Mouse (Mus musculus): ENCODE data around the gene Zc3hc1. TPM values are rescaled to one million over a fixed set of nuclear protein-coding genes. Genes with fewer than 3 reads are reported as not detected.

Zc3hc1 gene
- polyA plus RNA-seq, 1 experiment from 2014 or later, result 83.7 TPM

GRCm38 (mm10) chr6:30359762-30360509, 30.9 kb downstream of the Zc3hc1 start:
- H3K36me3 ChIP-seq, result peaks cover 25% of the 10 kb centered on the region
- H3K27me3 ChIP-seq (ENCODE audit: low read depth, poor library complexity, severe bottlenecking), result no peaks in the 10 kb centered on the region
- H3K9me3 ChIP-seq (replicated peaks), result no peaks in the 10 kb centered on the region
- H3K4me1 ChIP-seq, result 0 out of 2 replicates have a peak, but pooled peaks cover 3% of the 10 kb centered on the region
- 78% methylated on average over 12 of the region's 12 CpGs for WGBS
- DNase-seq (ENCODE audit: low spot score), result no peak
- no peak overlapping the region for H3K27ac ChIP-seq (replicated peaks)
- no peak overlapping the region for H3K4me3 ChIP-seq

DNA sequence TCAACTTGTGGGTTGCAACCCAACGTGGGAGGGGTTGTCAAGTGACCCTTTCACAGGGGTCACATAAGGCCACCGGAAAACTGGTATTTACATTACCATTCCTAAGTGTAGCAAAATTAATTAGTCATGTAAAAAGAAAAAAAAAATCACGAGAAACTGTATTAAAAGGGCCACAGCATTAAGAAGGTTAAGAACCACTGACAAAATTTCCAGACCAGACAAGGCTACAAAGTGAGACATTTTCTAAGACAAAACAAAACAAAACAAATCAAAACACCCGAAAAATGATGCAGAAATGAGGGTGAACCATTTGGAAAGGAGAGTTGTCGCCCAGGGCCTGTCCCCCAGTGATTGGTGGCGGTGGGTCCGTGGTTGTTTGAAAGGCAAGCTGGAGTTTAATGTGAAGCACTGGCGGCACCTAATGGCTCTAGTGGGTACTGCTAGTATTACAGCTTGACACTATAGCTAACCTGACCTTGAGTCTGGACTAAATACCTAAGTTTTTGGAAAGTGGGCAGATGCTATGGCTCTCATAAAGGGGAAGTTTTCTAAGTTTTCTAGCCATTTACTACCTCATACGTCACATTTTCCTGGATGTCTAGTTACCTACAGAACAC, 33.2 kb downstream of the Zc3hc1 start:
- Histone ChIP-seq H3K36me3 (peaks cover 5% of the 10 kb centered on the region; the same call in 1 of the 2 replicates), H3K27ac (replicated peaks) (no peak overlapping the region), H3K4me1 (0 out of 2 replicates have a peak, but pooled peaks cover 3% of the 10 kb centered on the region), H3K27me3 (ENCODE audit: low read depth, poor library complexity, severe bottlenecking) (no peaks in the 10 kb centered on the region), H3K4me3 (no peak overlapping the region), H3K9me3 (replicated peaks) (no peaks in the 10 kb centered on the region)
- DNase-seq (ENCODE audit: low spot score), result peak; percentile 79
- 24% methylated on average over 9 of the region's 9 CpGs for WGBS

DNA sequence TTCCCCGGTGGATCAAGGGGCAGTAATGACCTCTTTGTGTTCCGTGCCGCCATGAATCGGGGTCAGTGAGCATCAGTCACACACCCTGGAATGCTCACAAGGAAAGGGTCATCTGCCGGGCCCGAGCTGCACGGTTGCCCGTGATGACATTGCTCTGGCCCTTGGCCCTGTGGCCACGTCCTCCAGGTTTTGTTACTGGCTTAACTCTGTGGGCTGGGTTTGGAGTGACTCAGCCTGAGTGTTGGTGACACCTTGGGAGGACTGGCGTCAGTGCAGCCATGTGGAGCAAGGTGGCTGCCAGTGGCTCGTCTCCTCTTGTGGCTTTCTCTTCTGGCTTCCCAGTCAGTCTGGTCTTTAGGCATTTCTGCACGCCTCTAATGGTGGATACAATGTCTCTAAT, 34.1 kb downstream of the Zc3hc1 start:
- Histone ChIP-seq H3K36me3 (peaks cover under 1% of the 10 kb centered on the region; the same call in 1 of the 2 replicates), H3K27ac (replicated peaks) (no peak overlapping the region)
- 87% methylated on average over 12 of the region's 12 CpGs for WGBS

GRCm38 (mm10) chr6:30356161-30356560, 34.7 kb downstream of the Zc3hc1 start:
- Histone ChIP-seq H3K4me1 (0 out of 2 replicates have a peak, but pooled peaks cover 3% of the 10 kb centered on the region), H3K9me3 (replicated peaks) (no peaks in the 10 kb centered on the region), H3K36me3 (no peaks in the 10 kb centered on the region), H3K27me3 (ENCODE audit: low read depth, poor library complexity, severe bottlenecking) (no peaks in the 10 kb centered on the region), H3K4me3 (no peak overlapping the region), H3K27ac (replicated peaks) (no peak overlapping the region)
- 86% methylated on average over 5 of the region's 5 CpGs for WGBS
- no peak for DNase-seq (ENCODE audit: low spot score)

More for the DNA sequence above, 34.1 kb downstream of the Zc3hc1 start:
- H3K4me1 ChIP-seq, result 0 out of 2 replicates have a peak, but pooled peaks cover 3% of the 10 kb centered on the region
- H3K27me3 ChIP-seq (ENCODE audit: low read depth, poor library complexity, severe bottlenecking), result no peaks in the 10 kb centered on the region
- no peak overlapping the region for H3K4me3 ChIP-seq
- DNase-seq (ENCODE audit: low spot score), result no peak
- no peaks in the 10 kb centered on the region for H3K9me3 ChIP-seq (replicated peaks)

DNA sequence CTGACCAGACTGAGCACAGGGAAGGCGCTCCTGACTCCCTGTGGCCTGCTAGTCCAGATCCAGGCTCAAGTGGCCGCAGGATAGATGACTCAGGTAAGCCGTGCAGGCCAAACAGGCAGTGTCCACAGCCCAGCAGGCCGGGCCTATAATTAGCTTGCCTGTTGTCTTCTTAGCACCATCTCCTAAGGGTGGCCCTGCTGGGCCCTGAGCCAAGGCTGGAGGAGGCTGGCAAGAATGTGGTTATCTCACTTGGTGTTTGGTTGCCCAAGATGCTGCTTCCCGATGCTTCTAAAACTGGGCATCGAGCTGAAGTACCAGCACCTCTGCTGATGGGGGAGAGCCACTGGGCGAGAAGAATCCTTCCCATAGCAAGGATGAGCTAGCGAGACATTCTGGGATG, 35.1 kb downstream of the Zc3hc1 start:
- WGBS, result 85% methylated on average over 8 of the region's 8 CpGs
- H3K4me3 ChIP-seq, result no peak overlapping the region
- H3K36me3 ChIP-seq, result no peaks in the 10 kb centered on the region

GRCm38 (mm10) chr6:30354760-30355159, 36.1 kb downstream of the Zc3hc1 start:
- 77% methylated on average over 5 of the region's 5 CpGs for WGBS
- no peaks in the 10 kb centered on the region for H3K36me3 ChIP-seq
- 0 out of 2 replicates have a peak, but pooled peaks cover 3% of the 10 kb centered on the region for H3K4me1 ChIP-seq
- H3K9me3 ChIP-seq (replicated peaks), result no peaks in the 10 kb centered on the region
- no peak for DNase-seq (ENCODE audit: low spot score)
- no peak overlapping the region for H3K4me3 ChIP-seq
- H3K27ac ChIP-seq (replicated peaks), result no peak overlapping the region
- H3K27me3 ChIP-seq (ENCODE audit: low read depth, poor library complexity, severe bottlenecking), result no peaks in the 10 kb centered on the region

More for the DNA sequence above, 35.1 kb downstream of the Zc3hc1 start:
- no peaks in the 10 kb centered on the region for H3K9me3 ChIP-seq (replicated peaks)
- H3K27ac ChIP-seq (replicated peaks), result no peak overlapping the region
- H3K27me3 ChIP-seq (ENCODE audit: low read depth, poor library complexity, severe bottlenecking), result no peaks in the 10 kb centered on the region
- 0 out of 2 replicates have a peak, but pooled peaks cover 3% of the 10 kb centered on the region for H3K4me1 ChIP-seq
- no peak for DNase-seq (ENCODE audit: low spot score)

DNA sequence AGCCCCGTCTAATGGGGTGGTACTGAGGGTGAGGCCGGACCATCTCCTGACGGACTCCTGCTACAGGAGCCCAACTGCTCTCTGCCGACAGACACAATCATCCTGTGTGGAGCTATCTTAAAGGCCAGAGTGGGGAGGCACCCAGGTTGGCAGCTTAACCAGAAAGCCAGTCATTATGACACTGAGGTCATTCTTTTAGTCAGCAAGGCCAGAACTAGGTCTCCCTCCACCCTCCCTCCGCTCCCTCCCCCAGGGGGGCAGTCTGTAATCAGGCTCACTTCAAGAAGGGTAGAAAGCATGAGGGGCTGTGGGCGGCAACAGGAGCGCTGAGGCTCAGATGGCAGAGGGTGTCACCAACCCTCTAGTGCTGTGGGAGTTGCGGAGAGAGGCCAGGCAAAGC, 37.2 kb downstream of the Zc3hc1 start:
- no peak overlapping the region for H3K27ac ChIP-seq (replicated peaks)
- no peaks in the 10 kb centered on the region for H3K36me3 ChIP-seq
- no peak overlapping the region for H3K4me3 ChIP-seq
- H3K4me1 ChIP-seq, result no peaks in the 10 kb centered on the region
- H3K27me3 ChIP-seq (ENCODE audit: low read depth, poor library complexity, severe bottlenecking), result no peaks in the 10 kb centered on the region
- no peak for DNase-seq (ENCODE audit: low spot score)
- H3K9me3 ChIP-seq (replicated peaks), result no peaks in the 10 kb centered on the region
- WGBS, result 81% methylated on average over 8 of the region's 8 CpGs

DNA sequence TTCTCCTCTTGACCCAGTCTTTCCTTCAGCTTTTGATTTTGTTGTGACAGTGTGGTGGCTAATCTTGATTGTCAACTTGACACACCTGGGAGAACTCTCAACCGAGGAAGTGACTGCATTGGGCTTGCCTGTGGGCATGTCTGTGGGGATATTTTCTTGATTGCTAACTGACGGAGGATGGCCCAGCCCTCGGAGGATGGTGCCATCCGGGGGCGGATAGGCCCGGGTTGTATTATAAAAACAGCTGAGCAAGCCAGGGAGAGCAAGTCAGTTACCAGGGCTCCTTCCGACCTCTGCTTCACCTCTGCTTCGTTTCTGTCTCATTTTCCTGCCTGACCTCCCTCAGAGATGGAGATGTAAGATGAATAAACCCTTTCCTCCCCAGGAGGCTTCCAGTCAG, 38.1 kb downstream of the Zc3hc1 start:
- 71% methylated on average over 8 of the region's 8 CpGs for WGBS

GRCm38 (mm10) chr6:30351290-30351689, 39.5 kb downstream of the Zc3hc1 start:
- WGBS, result 80% methylated on average over 9 of the region's 9 CpGs
- H3K27ac ChIP-seq (replicated peaks), result no peak overlapping the region
- no peak for DNase-seq (ENCODE audit: low spot score)
- H3K4me3 ChIP-seq, result no peak overlapping the region
- no peaks in the 10 kb centered on the region for H3K36me3 ChIP-seq
- H3K4me1 ChIP-seq, result no peaks in the 10 kb centered on the region
- no peaks in the 10 kb centered on the region for H3K9me3 ChIP-seq (replicated peaks)
- H3K27me3 ChIP-seq (ENCODE audit: low read depth, poor library complexity, severe bottlenecking), result no peaks in the 10 kb centered on the region

More for the DNA sequence above, 38.1 kb downstream of the Zc3hc1 start:
- no peaks in the 10 kb centered on the region for H3K36me3 ChIP-seq
- H3K4me3 ChIP-seq, result no peak overlapping the region
- H3K27me3 ChIP-seq (ENCODE audit: low read depth, poor library complexity, severe bottlenecking), result no peaks in the 10 kb centered on the region
- DNase-seq (ENCODE audit: low spot score), result no peak
- no peaks in the 10 kb centered on the region for H3K9me3 ChIP-seq (replicated peaks)
- H3K4me1 ChIP-seq, result no peaks in the 10 kb centered on the region
- no peak overlapping the region for H3K27ac ChIP-seq (replicated peaks)

DNA sequence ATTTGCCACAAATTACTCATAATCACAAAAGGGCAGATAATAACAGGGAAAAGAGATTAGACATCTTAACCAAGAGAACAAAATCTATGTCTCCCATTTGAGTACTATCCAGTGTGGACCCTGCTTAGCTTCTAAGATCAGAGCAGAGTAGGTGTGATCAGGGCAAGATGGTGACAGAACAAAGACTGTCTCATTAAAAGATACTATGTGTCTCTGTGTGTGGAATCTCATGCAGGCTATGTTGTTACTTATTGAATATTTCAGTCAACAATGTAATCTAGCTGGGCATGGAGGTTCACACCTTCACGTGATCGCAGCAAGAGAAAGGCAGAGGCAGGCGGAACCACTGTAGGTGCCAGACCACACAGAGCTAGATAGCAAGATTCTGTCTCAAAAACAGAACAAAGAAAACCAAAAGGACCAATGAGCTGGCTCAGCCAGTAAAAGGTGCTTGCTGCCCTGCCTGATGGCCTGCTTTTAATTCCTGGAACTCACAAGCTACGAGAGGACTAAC, 43.5 kb downstream of the Zc3hc1 start:
- no peaks in the 10 kb centered on the region for H3K9me3 ChIP-seq (replicated peaks)
- H3K4me3 ChIP-seq, result no peak overlapping the region
- no peak for DNase-seq (ENCODE audit: low spot score)
- H3K36me3 ChIP-seq, result no peaks in the 10 kb centered on the region
- no peak overlapping the region for H3K27ac ChIP-seq (replicated peaks)
- WGBS, result 91% methylated on average over 4 of the region's 4 CpGs
- no peaks in the 10 kb centered on the region for H3K27me3 ChIP-seq (ENCODE audit: low read depth, poor library complexity, severe bottlenecking)
- H3K4me1 ChIP-seq, result peaks cover 4% of the 10 kb centered on the region

GRCm38 (mm10) chr6:30346737-30347136, 44.1 kb downstream of the Zc3hc1 start:
- peaks cover 4% of the 10 kb centered on the region for H3K4me1 ChIP-seq
- WGBS, result 84% methylated on average over 6 of the region's 6 CpGs
- no peak overlapping the region for H3K4me3 ChIP-seq
- no peaks in the 10 kb centered on the region for H3K9me3 ChIP-seq (replicated peaks)
- no peak overlapping the region for H3K27ac ChIP-seq (replicated peaks)
- H3K27me3 ChIP-seq (ENCODE audit: low read depth, poor library complexity, severe bottlenecking), result no peaks in the 10 kb centered on the region
- no peak for DNase-seq (ENCODE audit: low spot score)
- H3K36me3 ChIP-seq, result no peaks in the 10 kb centered on the region

- H3K9me3 ChIP-seq (replicated peaks), result no peaks in the 10 kb centered on the region
- H3K4me1 ChIP-seq, result peaks cover 4% of the 10 kb centered on the region
- DNase-seq (ENCODE audit: low spot score), result no peak
- H3K36me3 ChIP-seq, result no peaks in the 10 kb centered on the region
- 89% methylated on average over 6 of the region's 6 CpGs for WGBS
- H3K27me3 ChIP-seq (ENCODE audit: low read depth, poor library complexity, severe bottlenecking), result no peaks in the 10 kb centered on the region
- H3K4me3 ChIP-seq, result no peak overlapping the region
- H3K27ac ChIP-seq (replicated peaks), result no peak overlapping the region
Observed at GRCm38 (mm10) chr6:30344032-30344431, 46.8 kb downstream of the Zc3hc1 start.

Data from midbrain, embryonic 10.5 days (tissue).